Mouse (Mus musculus) kidney, postnatal 0 days (tissue): ENCODE data around the gene Dnah17. TPM values are rescaled to one million over a fixed set of nuclear protein-coding genes. Genes with fewer than 3 reads are reported as not detected.

ENCODE experiments used
- ATAC-seq: fragments of 200-750 bp; cut with Nextera tagmentation; replicated peaks from 2 replicates; pipeline ENCODE4 v1.8.0; 2017; ENCODE audit warnings: low read depth, moderate number of reproducible peaks, moderate TSS enrichment, moderate library complexity; ENCODE audit not compliant: low FRiP score
- DNase-seq: peaks from one replicate; pipeline ENCODE4 v3.0.0-alpha.2; 2016; ENCODE audit warnings: low spot score
- H3K27ac ChIP-seq: fragments of 300-500 bp; sonication (generic); 2 replicates; pipeline ENCODE4 v1.5.1; 2014; ENCODE audit warnings: mild to moderate bottlenecking
- H3K27me3 ChIP-seq: fragments of 300-500 bp; sonication (generic); 2 replicates; pipeline ENCODE4 v1.6.1; 2014; ENCODE audit warnings: low read length, mixed read lengths; ENCODE audit not compliant: insufficient read depth
- H3K36me3 ChIP-seq: fragments of 300-500 bp; sonication (generic); 2 replicates; pipeline ENCODE4 v1.6.1; 2014; ENCODE audit warnings: low read length, mixed read lengths; ENCODE audit not compliant: insufficient read depth
- H3K4me1 ChIP-seq: fragments of 300-500 bp; sonication (generic); replicated peaks from 2 replicates; pipeline ENCODE4 v1.6.1; 2014; ENCODE audit warnings: antibody characterized with exemption, low read length, mixed read lengths; ENCODE audit not compliant: insufficient read depth
- H3K4me2 ChIP-seq: fragments of 300-500 bp; sonication (generic); 2 replicates; pipeline ENCODE4 v1.6.1; 2014; ENCODE audit warnings: mild to moderate bottlenecking, low read length, moderate library complexity, mixed read lengths
- H3K4me3 ChIP-seq: fragments of 300-500 bp; sonication (generic); replicated peaks from 2 replicates; pipeline ENCODE4 v1.5.1; 2014; ENCODE audit warnings: low read depth, low read length
- H3K9ac ChIP-seq: fragments of 300-500 bp; sonication (generic); 2 replicates; pipeline ENCODE4 v1.6.1; 2014; ENCODE audit warnings: low read depth, low read length
- H3K9me3 ChIP-seq: fragments of 300-500 bp; sonication (generic); replicated peaks from 2 replicates; pipeline ENCODE4 v1.6.1; 2016; ENCODE audit warnings: low read length, inconsistent platforms, mixed read lengths
- CTCF ChIP-seq: IDR thresholded peaks from 2 replicates; pipeline ENCODE4 v1.5.1; 2016; ENCODE audit warnings: antibody characterized with exemption, low read depth, mild to moderate bottlenecking, moderate library complexity
- WGBS: fragments of 180-500 bp; shearing (Covaris S2); extraction: QIAGEN DNeasy Blood & Tissue Kit; methylation state at CpG from one replicate; pipeline ENCODE4 v1.1.7; 2014; 5-methylcytosine and 5-hydroxymethylcytosine counted together
- polyA plus RNA-seq: library from polyadenylated mRNA; unstranded; fragments of >200 nt; fragmentation: Nextera tagmentation; extraction: Ambion mirVana; gene quantifications from 2 replicates; pipeline ENCODE4 v1.2.1, GENCODE M21; 2015

The Dnah17 gene
- polyA plus RNA-seq, 1 experiment from 2014 or later: 0.12 TPM

GRCm38 (mm10) chr11:118031134-118031533 is 99.3 kb downstream of the Dnah17 start:
- ATAC-seq (no peak), DNase-seq (no peak)
- Histone ChIP-seq H3K4me2 (no peak overlapping the region), H3K27ac (no peak overlapping the region), H3K36me3 (no peaks in the 10 kb centered on the region), H3K4me1 (peaks cover 10% of the 10 kb centered on the region; the same call in 1 of the 2 replicates), H3K27me3 (no peaks in the 10 kb centered on the region), H3K9ac (no peak overlapping the region), H3K4me3 (no peak overlapping the region), H3K9me3 (no peaks in the 10 kb centered on the region)
- TF ChIP-seq CTCF: no peak
- WGBS: 97% methylated on average over 9 of the region's 9 CpGs

DNA sequence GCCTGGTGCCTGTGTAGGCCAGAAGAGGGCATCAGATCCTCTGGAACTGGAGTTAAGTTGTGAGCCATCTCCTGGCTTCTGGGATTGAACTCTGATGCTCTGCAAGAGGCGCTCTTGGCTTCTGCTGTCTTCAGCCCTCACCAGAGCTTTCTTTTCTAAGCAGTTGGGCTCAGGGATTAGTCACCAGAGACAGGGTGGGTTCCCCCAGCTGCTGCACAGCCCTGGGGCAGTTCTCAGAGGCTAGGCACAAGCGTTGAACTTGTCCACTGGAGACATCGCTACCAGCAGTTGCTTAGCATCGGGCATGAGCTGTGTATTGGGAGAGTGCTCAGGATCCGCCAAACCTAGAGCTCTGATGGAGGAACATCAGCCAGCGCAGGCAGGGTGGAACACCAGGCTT is 101.3 kb downstream of the Dnah17 start:
- Histone ChIP-seq H3K36me3 (peaks cover 14% of the 10 kb centered on the region; the same call in 1 of the 2 replicates), H3K27me3 (no peaks in the 10 kb centered on the region), H3K27ac (no peak overlapping the region), H3K4me3 (no peak overlapping the region), H3K4me1 (no peaks in the 10 kb centered on the region; the same call in 1 of the 2 replicates), H3K9ac (no peak overlapping the region), H3K4me2 (no peak overlapping the region), H3K9me3 (no peaks in the 10 kb centered on the region)
- ATAC-seq (no peak), DNase-seq (no peak)
- TF ChIP-seq CTCF: peak; percentile 33; the same call in 1 of the 2 replicates
- 93% methylated on average over 6 of the region's 6 CpGs for WGBS

DNA sequence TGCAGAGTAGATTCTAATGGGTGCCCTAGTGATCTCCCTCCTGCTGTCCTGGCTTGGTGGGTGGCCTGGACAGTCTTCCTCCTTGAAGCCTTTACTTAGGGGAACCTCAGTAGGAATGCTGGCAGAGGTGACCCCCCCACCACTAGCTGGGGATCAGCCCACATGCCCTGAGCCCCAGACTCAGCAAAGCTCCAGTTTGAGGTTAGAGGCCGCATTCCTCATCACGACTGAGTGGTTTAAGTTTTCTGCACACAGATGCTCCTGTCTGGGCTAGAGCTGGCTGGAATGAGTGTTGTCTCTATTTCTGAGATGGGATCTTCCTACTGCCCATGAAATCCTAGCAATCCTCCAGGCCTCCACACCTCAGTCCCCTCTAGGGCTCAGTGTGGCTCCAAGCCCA is 106.3 kb downstream of the Dnah17 start:
- Histone ChIP-seq H3K4me3 (no peak overlapping the region), H3K36me3 (peaks cover 25% of the 10 kb centered on the region), H3K4me2 (no peak overlapping the region), H3K9ac (no peak overlapping the region), H3K27ac (peak overlapping the region; percentile 57), H3K9me3 (no peaks in the 10 kb centered on the region), H3K4me1 (peaks cover 3% of the 10 kb centered on the region; the same call in 1 of the 2 replicates), H3K27me3 (no peaks in the 10 kb centered on the region)
- WGBS: 53% methylated on average over 2 of the region's 2 CpGs
- ATAC-seq (0 out of 2 replicates have a peak, but pooled peaks have one; percentile 15), DNase-seq (peak; percentile 73)
- no peak for TF ChIP-seq CTCF

DNA sequence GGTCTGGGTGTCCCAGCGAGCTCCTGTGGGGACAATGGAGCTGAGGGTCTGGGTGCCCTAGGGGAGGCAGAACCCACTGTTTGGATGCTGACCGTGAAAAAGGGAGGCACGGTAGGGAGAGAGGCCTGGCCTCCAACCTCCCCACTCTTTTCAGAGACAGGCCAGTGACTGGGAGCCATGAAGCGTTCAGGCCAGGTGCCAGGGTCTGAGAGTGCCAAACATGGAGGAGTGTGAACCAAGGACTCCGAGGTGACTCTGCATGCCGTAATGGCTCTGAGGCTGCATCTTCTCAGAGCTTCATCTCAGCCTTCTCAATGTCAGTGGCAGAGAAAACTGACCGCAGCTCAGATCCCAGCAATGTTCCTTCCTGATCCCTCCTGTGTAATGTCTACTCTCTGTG is 107.0 kb downstream of the Dnah17 start:
- no peaks in the 10 kb centered on the region for H3K9me3 ChIP-seq
- no peak overlapping the region for H3K9ac ChIP-seq
- DNase-seq (no peak), ATAC-seq (no peak)
- WGBS: 60% methylated on average over 7 of the region's 7 CpGs
- no peak for TF ChIP-seq CTCF
- H3K36me3 ChIP-seq: peaks cover 25% of the 10 kb centered on the region
- H3K4me2 ChIP-seq: no peak overlapping the region
- no peak overlapping the region for H3K4me3 ChIP-seq
- no peaks in the 10 kb centered on the region for H3K27me3 ChIP-seq
- peaks cover 3% of the 10 kb centered on the region; the same call in 1 of the 2 replicates for H3K4me1 ChIP-seq
- no peak overlapping the region for H3K27ac ChIP-seq

DNA sequence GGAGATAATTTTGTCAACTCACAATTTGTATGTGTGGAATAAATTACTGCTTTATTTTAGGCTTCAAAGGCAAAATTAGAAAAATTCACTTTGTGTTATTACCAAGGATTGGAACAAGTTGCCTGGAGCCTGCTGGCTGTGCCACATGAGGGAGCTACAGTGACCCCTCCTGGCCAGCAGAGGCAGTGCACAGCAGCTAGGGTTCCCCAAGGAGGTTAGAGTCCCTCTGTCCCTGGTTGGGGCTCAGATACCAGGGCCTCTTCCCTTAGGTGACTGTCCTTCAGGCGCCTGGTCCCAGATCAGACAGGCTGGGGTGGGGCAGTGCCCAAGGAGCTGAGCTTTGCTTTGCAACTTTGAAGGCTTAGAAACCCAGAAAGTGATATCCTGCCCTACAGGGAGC is 108.6 kb downstream of the Dnah17 start:
- no peaks in the 10 kb centered on the region for H3K27me3 ChIP-seq
- no peaks in the 10 kb centered on the region for H3K9me3 ChIP-seq
- peak; percentile 91 for TF ChIP-seq CTCF
- no peak overlapping the region for H3K4me2 ChIP-seq
- DNase-seq (peak; percentile 80), ATAC-seq (no peak)
- no peak overlapping the region for H3K9ac ChIP-seq
- no peak overlapping the region for H3K4me3 ChIP-seq
- peaks cover 25% of the 10 kb centered on the region for H3K36me3 ChIP-seq
- no peak overlapping the region for H3K27ac ChIP-seq
- 89% methylated on average over 1 of the region's 1 CpGs for WGBS
- peaks cover 3% of the 10 kb centered on the region; the same call in 1 of the 2 replicates for H3K4me1 ChIP-seq

GRCm38 (mm10) chr11:118018328-118018727 is 112.1 kb downstream of the Dnah17 start:
- Histone ChIP-seq H3K36me3 (peaks cover 17% of the 10 kb centered on the region), H3K9me3 (no peaks in the 10 kb centered on the region), H3K27me3 (no peaks in the 10 kb centered on the region), H3K9ac (no peak overlapping the region), H3K4me1 (no peaks in the 10 kb centered on the region), H3K27ac (no peak overlapping the region), H3K4me3 (no peak overlapping the region), H3K4me2 (no peak overlapping the region)
- DNase-seq (no peak), ATAC-seq (no peak)
- TF ChIP-seq CTCF: peak; percentile 64
- WGBS: 98% methylated on average over 4 of the region's 4 CpGs
